Mouse (Mus musculus): Measurements from ENCODE around the gene Sema5a.

DNA sequence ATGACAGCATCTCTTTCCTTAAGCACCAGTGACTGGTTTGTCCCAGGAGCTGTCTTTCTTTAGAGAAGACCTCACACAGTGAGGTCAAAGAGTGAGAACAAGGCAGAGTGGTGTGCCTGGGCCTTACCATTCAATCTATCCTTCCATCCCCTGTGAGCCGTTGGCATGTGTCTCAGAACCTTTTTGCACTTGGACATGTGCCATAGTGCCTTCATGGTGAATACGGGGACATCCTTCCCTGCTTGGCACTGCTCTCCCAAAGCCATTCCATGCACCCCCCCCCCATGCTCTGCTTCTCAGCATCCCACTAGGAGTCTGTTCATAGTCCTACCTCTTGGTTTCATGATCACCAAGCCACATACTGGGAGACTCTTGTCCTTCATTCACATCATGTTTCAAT, 96.8 kb downstream of the Sema5a start:
- TF ChIP-seq CTCF (IDR thresholded peaks at IDR 0.05; ENCODE audit: control insufficient read depth, insufficient read depth, insufficient read length) (no peak), CEBPB (IDR thresholded peaks at IDR 0.05; ENCODE audit: low read depth) (no peak), MYOD1 (IDR thresholded peaks at IDR 0.05; ENCODE audit: control insufficient read depth, insufficient read length, low read depth) (no peak), USF1 (IDR thresholded peaks at IDR 0.05; ENCODE audit: low read depth) (no peak), MAX (IDR thresholded peaks at IDR 0.05) (no peak)
